Mouse (Mus musculus) embryonic facial prominence, embryonic 12.5 days (tissue): Measurements from ENCODE around the gene Slc26a9. TPM values are rescaled to one million over a fixed set of nuclear protein-coding genes. Genes with fewer than 3 reads are reported as not detected.

ENCODE experiments used
- ATAC-seq: fragments of 200-750 bp; cut with Nextera tagmentation; 2 replicates; pipeline ENCODE4 v1.8.0; 2017; ENCODE audit not compliant: insufficient number of reproducible peaks, insufficient read depth, low FRiP score, low TSS enrichment
- H3K27ac ChIP-seq: fragments of 300-500 bp; sonication (generic); 2 replicates; pipeline ENCODE4 v1.5.1; 2016; ENCODE audit warnings: mild to moderate bottlenecking
- H3K27me3 ChIP-seq: fragments of 300-500 bp; sonication (generic); 2 replicates; pipeline ENCODE4 v1.6.1; 2016; ENCODE audit warnings: mild to moderate bottlenecking, moderate library complexity
- H3K36me3 ChIP-seq: fragments of 300-500 bp; sonication (generic); 2 replicates; pipeline ENCODE4 v1.6.1; 2016; ENCODE audit warnings: mild to moderate bottlenecking
- H3K4me1 ChIP-seq: fragments of 300-500 bp; sonication (generic); 2 replicates; pipeline ENCODE4 v1.6.1; 2016
- H3K4me2 ChIP-seq: fragments of 300-500 bp; sonication (generic); replicated peaks from 2 replicates; pipeline ENCODE4 v1.6.1; 2016; ENCODE audit warnings: mild to moderate bottlenecking, moderate library complexity
- H3K4me3 ChIP-seq: fragments of 300-500 bp; sonication (generic); 2 replicates; pipeline ENCODE4 v1.5.1; 2016; ENCODE audit warnings: mild to moderate bottlenecking
- H3K9ac ChIP-seq: fragments of 300-500 bp; sonication (generic); 2 replicates; pipeline ENCODE4 v1.6.1; 2016; ENCODE audit warnings: mild to moderate bottlenecking, moderate library complexity
- H3K9me3 ChIP-seq: fragments of 300-500 bp; sonication (generic); 2 replicates; pipeline ENCODE4 v1.6.1; 2016; ENCODE audit warnings: mild to moderate bottlenecking, moderate library complexity
- WGBS: fragments of 180-500 bp; shearing (Covaris S2); methylation state at CpG from one replicate; pipeline ENCODE4 v1.1.7; 2016; 5-methylcytosine and 5-hydroxymethylcytosine counted together
- polyA plus RNA-seq: library from polyadenylated mRNA; unstranded; fragments of >200 nt; fragmentation: Nextera tagmentation; extraction: Ambion mirVana; gene quantifications from 2 replicates; pipeline ENCODE4 v1.2.1, GENCODE M21; 2016

The Slc26a9 gene
- polyA plus RNA-seq, 1 experiment from 2014 or later = 0.08 TPM

- Histone ChIP-seq H3K27me3 (no peaks in the 10 kb centered on the region), H3K9me3 (no peaks in the 10 kb centered on the region), H3K4me2 (no peak overlapping the region), H3K4me3 (no peak overlapping the region), H3K36me3 (no peaks in the 10 kb centered on the region), H3K4me1 (no peaks in the 10 kb centered on the region), H3K9ac (no peak overlapping the region), H3K27ac (no peak overlapping the region)
- no peak for ATAC-seq
- WGBS = 63% methylated on average over 20 of the region's 20 CpGs
Measured at GRCm38 (mm10) chr1:131714388-131715337, 29.2 kb upstream of the Slc26a9 start.

DNA sequence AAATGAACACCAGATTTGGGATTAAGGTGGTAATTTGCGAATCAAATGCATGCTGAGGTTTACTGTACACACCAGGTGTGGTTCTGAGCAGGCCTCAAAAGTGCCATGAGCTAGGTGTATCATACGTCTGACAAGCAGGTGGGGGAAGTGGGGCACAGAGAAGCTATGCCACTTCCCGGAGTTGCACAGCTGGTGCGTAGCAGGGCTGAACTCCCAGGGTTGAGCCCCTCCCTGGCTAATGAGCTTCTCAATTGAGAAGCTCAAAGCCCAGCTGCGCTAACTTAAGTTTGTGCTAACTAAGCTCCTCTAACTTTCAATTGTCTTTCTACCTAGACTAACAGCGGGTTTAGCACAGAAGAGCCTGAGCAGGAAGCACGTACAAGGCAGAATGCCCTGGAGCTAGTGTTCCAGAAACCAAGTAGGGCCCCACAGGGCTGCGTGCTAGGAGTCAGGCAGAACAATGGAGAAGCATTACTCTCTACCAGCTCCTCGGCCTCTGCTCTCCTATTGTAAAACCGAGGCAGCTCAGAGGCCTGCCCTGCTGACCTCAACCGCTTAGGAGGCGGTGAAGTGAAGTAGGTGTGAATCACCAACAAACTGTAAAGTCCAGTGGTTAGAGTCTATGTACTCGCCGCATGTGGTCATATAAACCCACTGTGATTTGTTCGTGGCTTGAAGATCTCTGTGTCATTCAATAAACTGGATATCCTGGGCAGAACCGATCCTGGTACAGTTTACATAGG is 24.7 kb upstream of the Slc26a9 start:
- Histone ChIP-seq H3K9me3 (no peaks in the 10 kb centered on the region), H3K36me3 (no peaks in the 10 kb centered on the region), H3K4me2 (no peak overlapping the region), H3K27me3 (no peaks in the 10 kb centered on the region), H3K9ac (no peak overlapping the region), H3K4me3 (no peak overlapping the region), H3K4me1 (no peaks in the 10 kb centered on the region), H3K27ac (no peak overlapping the region)
- 54% methylated on average over 16 of the region's 16 CpGs for WGBS
- no peak for ATAC-seq

GRCm38 (mm10) chr1:131721989-131722388 is 21.8 kb upstream of the Slc26a9 start:
- Histone ChIP-seq H3K9ac (no peak overlapping the region), H3K4me2 (no peak overlapping the region), H3K27me3 (no peaks in the 10 kb centered on the region), H3K4me1 (no peaks in the 10 kb centered on the region), H3K36me3 (no peaks in the 10 kb centered on the region), H3K9me3 (no peaks in the 10 kb centered on the region), H3K27ac (no peak overlapping the region), H3K4me3 (no peak overlapping the region)
- 87% methylated on average over 3 of the region's 3 CpGs for whole genome bisulfite sequencing
- no peak for ATAC-seq

- Histone ChIP-seq H3K4me1 (no peaks in the 10 kb centered on the region), H3K27me3 (no peaks in the 10 kb centered on the region), H3K9ac (no peak overlapping the region), H3K4me3 (no peak overlapping the region), H3K4me2 (no peak overlapping the region), H3K36me3 (no peaks in the 10 kb centered on the region), H3K9me3 (no peaks in the 10 kb centered on the region), H3K27ac (no peak overlapping the region)
- 68% methylated on average over 4 of the region's 4 CpGs for WGBS
- no peak for ATAC-seq
Measured at GRCm38 (mm10) chr1:131723549-131723948, 20.3 kb upstream of the Slc26a9 start.

DNA sequence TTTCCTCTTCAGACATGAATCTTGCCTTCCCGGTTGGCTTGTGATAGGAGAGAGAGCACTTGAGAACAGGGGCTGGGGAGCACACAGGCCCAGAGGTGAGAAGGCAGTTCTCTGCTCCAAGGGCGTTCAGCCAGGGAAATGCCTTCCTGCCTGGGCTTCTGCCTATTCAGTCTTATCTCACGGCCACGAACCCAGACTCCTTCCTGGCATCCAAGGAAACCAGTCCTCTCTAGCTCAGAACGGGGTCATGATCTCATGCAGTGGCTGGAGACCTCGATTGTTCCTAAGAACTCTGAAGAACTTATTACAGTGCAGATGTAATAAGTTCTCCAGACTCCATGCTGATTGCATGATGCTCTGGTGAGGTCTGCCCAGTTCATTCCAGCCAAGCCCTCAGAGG is 17.2 kb upstream of the Slc26a9 start:
- 66% methylated on average over 6 of the region's 6 CpGs for WGBS
- no peaks in the 10 kb centered on the region for H3K4me1 ChIP-seq
- H3K4me2 ChIP-seq = no peak overlapping the region
- no peak overlapping the region for H3K27ac ChIP-seq
- no peak overlapping the region for H3K4me3 ChIP-seq
- H3K9ac ChIP-seq = no peak overlapping the region
- no peaks in the 10 kb centered on the region for H3K9me3 ChIP-seq
- ATAC-seq = no peak
- H3K36me3 ChIP-seq = no peaks in the 10 kb centered on the region
- no peaks in the 10 kb centered on the region for H3K27me3 ChIP-seq

- Histone ChIP-seq H3K27ac (no peak overlapping the region), H3K4me2 (no peak overlapping the region), H3K9me3 (no peaks in the 10 kb centered on the region), H3K4me3 (no peak overlapping the region), H3K4me1 (no peaks in the 10 kb centered on the region), H3K36me3 (no peaks in the 10 kb centered on the region), H3K9ac (no peak overlapping the region), H3K27me3 (no peaks in the 10 kb centered on the region)
- whole genome bisulfite sequencing = 82% methylated on average over 12 of the region's 12 CpGs
- no peak for ATAC-seq
Measured at GRCm38 (mm10) chr1:131730639-131731437, 13.0 kb upstream of the Slc26a9 start.

- H3K27me3 ChIP-seq = no peaks in the 10 kb centered on the region
- H3K4me1 ChIP-seq = no peaks in the 10 kb centered on the region
- H3K9me3 ChIP-seq = no peaks in the 10 kb centered on the region
- H3K4me2 ChIP-seq = no peak overlapping the region
- ATAC-seq = no peak
- H3K36me3 ChIP-seq = no peaks in the 10 kb centered on the region
- no peak overlapping the region for H3K9ac ChIP-seq
- H3K4me3 ChIP-seq = no peak overlapping the region
- 74% methylated on average over 13 of the region's 13 CpGs for WGBS
- H3K27ac ChIP-seq = no peak overlapping the region
Measured at GRCm38 (mm10) chr1:131733474-131734180, 10.2 kb upstream of the Slc26a9 start.

GRCm38 (mm10) chr1:131734657-131735273 is 9.1 kb upstream of the Slc26a9 start:
- no peaks in the 10 kb centered on the region for H3K4me1 ChIP-seq
- no peaks in the 10 kb centered on the region for H3K27me3 ChIP-seq
- 87% methylated on average over 6 of the region's 6 CpGs for WGBS
- no peaks in the 10 kb centered on the region for H3K9me3 ChIP-seq
- H3K4me2 ChIP-seq = no peak overlapping the region
- H3K4me3 ChIP-seq = no peak overlapping the region
- no peak overlapping the region for H3K9ac ChIP-seq
- no peak overlapping the region for H3K27ac ChIP-seq
- no peak for ATAC-seq
- H3K36me3 ChIP-seq = no peaks in the 10 kb centered on the region

- Histone ChIP-seq H3K36me3 (no peaks in the 10 kb centered on the region), H3K4me2 (no peak overlapping the region), H3K4me3 (no peak overlapping the region), H3K9me3 (no peaks in the 10 kb centered on the region), H3K27ac (no peak overlapping the region), H3K9ac (no peak overlapping the region), H3K27me3 (no peaks in the 10 kb centered on the region), H3K4me1 (no peaks in the 10 kb centered on the region)
- no peak for ATAC-seq
- 90% methylated on average over 9 of the region's 9 CpGs for WGBS
Measured at GRCm38 (mm10) chr1:131736494-131736893, 7.3 kb upstream of the Slc26a9 start.

DNA sequence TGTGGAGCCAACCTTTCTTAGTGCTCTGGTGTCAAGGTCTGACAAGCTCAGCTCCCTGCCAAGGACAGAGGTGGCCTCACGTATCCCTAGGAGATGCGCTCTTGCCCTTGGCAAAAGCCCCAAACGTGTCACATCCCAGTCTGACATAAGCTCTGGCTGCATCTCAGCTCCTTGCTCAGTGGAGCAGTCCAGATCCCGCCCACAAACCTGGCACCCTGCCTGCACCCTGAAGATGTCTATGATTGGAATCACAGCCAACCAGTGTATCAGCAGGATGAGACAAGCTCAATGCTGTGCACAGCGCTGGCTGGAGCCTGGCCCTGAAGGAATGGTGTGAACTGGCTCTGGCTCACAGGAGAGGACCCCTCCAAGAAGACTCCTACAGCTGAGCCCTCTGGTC is 6.6 kb upstream of the Slc26a9 start:
- no peak overlapping the region for H3K9ac ChIP-seq
- no peaks in the 10 kb centered on the region for H3K4me1 ChIP-seq
- 80% methylated on average over 5 of the region's 5 CpGs for WGBS
- H3K4me2 ChIP-seq = no peak overlapping the region
- no peak overlapping the region for H3K4me3 ChIP-seq
- H3K36me3 ChIP-seq = no peaks in the 10 kb centered on the region
- H3K27me3 ChIP-seq = no peaks in the 10 kb centered on the region
- H3K27ac ChIP-seq = no peak overlapping the region
- no peaks in the 10 kb centered on the region for H3K9me3 ChIP-seq
- no peak for ATAC-seq

DNA sequence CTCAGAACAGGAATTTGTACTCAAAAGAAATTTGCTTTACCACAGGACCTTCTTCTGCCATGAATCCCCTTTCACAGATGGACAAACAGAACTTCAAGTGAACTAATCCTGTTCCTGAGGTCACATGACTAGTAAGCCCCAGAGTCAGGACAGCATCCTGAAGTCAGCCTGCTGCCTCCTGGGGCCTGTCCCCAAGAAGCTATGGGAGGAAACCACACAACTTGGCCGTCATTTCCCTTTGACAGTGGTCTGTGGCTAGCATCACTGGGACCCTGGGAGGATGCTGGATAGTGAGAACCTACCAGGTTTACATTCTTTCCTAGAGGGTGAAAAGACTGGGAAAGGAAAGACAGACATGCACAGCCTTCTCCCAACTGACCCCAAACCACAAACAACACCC is 5.1 kb upstream of the Slc26a9 start:
- Histone ChIP-seq H3K36me3 (no peaks in the 10 kb centered on the region), H3K9me3 (no peaks in the 10 kb centered on the region), H3K4me2 (no peak overlapping the region), H3K9ac (no peak overlapping the region), H3K27ac (no peak overlapping the region), H3K4me1 (0 out of 2 replicates have a peak, but pooled peaks cover under 1% of the 10 kb centered on the region), H3K4me3 (no peak overlapping the region), H3K27me3 (no peaks in the 10 kb centered on the region)
- no peak for ATAC-seq
- 72% methylated on average over 1 of the region's 1 CpGs for WGBS
